Mouse (Mus musculus): Measurements from ENCODE around the gene A230050P20Rik. TPM values are rescaled to one million over a fixed set of nuclear protein-coding genes. Genes with fewer than 3 reads are reported as not detected.

A230050P20Rik gene
- polyA plus RNA-seq, 1 experiment from 2014 or later: 5.4 TPM

GRCm38 (mm10) chr9:20850179-20850578 lies 18.3 kb upstream of the A230050P20Rik start:
- no peak for ATAC-seq
- Histone ChIP-seq H3K4me1 (ENCODE audit: insufficient read depth) (no peaks in the 10 kb centered on the region), H3K9ac (replicated peaks) (no peak overlapping the region), H3K4me2 (ENCODE audit: low read depth, low read length) (no peak overlapping the region), H3K27ac (ENCODE audit: low read depth) (no peak overlapping the region), H3K9me3 (ENCODE audit: low read length) (no peaks in the 10 kb centered on the region), H3K27me3 (ENCODE audit: insufficient read depth, low read length) (no peaks in the 10 kb centered on the region), H3K4me3 (ENCODE audit: low read depth, low read length) (no peak overlapping the region), H3K36me3 (replicated peaks; ENCODE audit: insufficient read depth, low read length) (no peaks in the 10 kb centered on the region)
- TF ChIP-seq CTCF (IDR thresholded peaks at IDR 0.05; ENCODE audit: low read depth): no peak
- TF ChIP-seq EP300 (IDR thresholded peaks at IDR 0.05; ENCODE audit: low read depth): no peak
- no peak for DNase-seq
- WGBS (ENCODE audit: insufficient replicate concordance): 83% methylated on average over 2 of the region's 2 CpGs

DNA sequence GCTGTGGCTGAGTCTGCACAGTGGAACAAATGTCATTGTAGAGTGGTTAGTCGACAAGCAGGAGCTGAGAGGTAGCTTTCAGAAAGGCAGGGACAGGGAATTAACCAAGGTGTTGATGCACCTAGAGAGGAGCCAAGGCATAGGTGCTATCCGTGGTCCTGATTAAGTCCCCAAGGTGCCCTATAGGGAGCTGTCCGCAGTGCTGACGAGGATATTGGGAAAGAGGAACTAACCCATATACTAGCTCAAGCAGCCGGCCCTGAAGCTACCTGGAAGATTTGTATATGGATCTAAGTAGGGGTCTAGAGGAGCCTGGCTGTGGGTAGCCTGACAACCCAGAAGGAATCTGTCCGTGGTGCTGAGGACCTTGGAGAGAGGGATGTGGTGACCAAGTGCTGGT lies 11.3 kb upstream of the A230050P20Rik start:
- ATAC-seq: peak; percentile 67
- 7% methylated on average over 6 of the region's 6 CpGs for WGBS (ENCODE audit: insufficient replicate concordance)
- no peak overlapping the region for H3K4me3 ChIP-seq (ENCODE audit: low read depth, low read length)

GRCm38 (mm10) chr9:20859926-20860325 lies 8.5 kb upstream of the A230050P20Rik start:
- no peaks in the 10 kb centered on the region for H3K27me3 ChIP-seq (ENCODE audit: insufficient read depth, low read length)
- no peak for TF ChIP-seq EP300 (IDR thresholded peaks at IDR 0.05; ENCODE audit: low read depth)
- peak; percentile 21; the same call in 1 of the 2 replicates for TF ChIP-seq CTCF (IDR thresholded peaks at IDR 0.05; ENCODE audit: low read depth)
- no peak overlapping the region for H3K4me3 ChIP-seq (ENCODE audit: low read depth, low read length)
- no peaks in the 10 kb centered on the region for H3K4me1 ChIP-seq (ENCODE audit: insufficient read depth)
- DNase-seq: no peak
- no peak for ATAC-seq
- no peak overlapping the region for H3K27ac ChIP-seq (ENCODE audit: low read depth)
- H3K9ac ChIP-seq (replicated peaks): no peak overlapping the region
- 36% methylated on average over 6 of the region's 6 CpGs for WGBS (ENCODE audit: insufficient replicate concordance)
- no peaks in the 10 kb centered on the region for H3K36me3 ChIP-seq (replicated peaks; ENCODE audit: insufficient read depth, low read length)
- H3K9me3 ChIP-seq (ENCODE audit: low read length): no peaks in the 10 kb centered on the region
- H3K4me2 ChIP-seq (ENCODE audit: low read depth, low read length): no peak overlapping the region

More for the DNA sequence above, 11.3 kb upstream of the A230050P20Rik start:
- Histone ChIP-seq H3K36me3 (replicated peaks; ENCODE audit: insufficient read depth, low read length) (no peaks in the 10 kb centered on the region), H3K4me1 (ENCODE audit: insufficient read depth) (no peaks in the 10 kb centered on the region), H3K27ac (ENCODE audit: low read depth) (no peak overlapping the region), H3K9ac (replicated peaks) (no peak overlapping the region), H3K27me3 (ENCODE audit: insufficient read depth, low read length) (no peaks in the 10 kb centered on the region), H3K9me3 (ENCODE audit: low read length) (no peaks in the 10 kb centered on the region), H3K4me2 (ENCODE audit: low read depth, low read length) (no peak overlapping the region)
- peak; percentile 85 for DNase-seq
- TF ChIP-seq EP300 (IDR thresholded peaks at IDR 0.05; ENCODE audit: low read depth) (no peak), CTCF (IDR thresholded peaks at IDR 0.05; ENCODE audit: low read depth) (no peak)

DNA sequence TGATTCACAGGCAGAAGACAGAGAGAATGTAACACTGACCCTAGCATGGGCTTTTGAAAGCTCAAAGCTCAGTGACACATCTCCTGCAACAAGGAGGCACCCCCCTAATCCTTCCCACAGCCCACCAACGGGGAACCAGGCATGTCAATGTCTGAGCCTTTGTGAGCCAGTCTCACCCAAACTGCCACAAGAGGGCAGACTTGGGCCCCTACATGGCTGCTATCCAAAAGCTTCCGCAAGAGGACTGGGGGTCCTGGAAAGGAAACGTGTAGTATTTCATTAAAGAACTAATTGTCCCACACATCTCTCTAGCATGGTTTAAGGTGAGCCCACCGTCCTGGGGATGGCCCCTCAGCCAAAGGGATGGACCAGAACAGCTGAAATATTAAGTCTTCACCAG lies 6.6 kb upstream of the A230050P20Rik start:
- no peaks in the 10 kb centered on the region for H3K9me3 ChIP-seq (ENCODE audit: low read length)
- H3K27me3 ChIP-seq (ENCODE audit: insufficient read depth, low read length): no peaks in the 10 kb centered on the region
- H3K4me2 ChIP-seq (ENCODE audit: low read depth, low read length): no peak overlapping the region
- H3K27ac ChIP-seq (ENCODE audit: low read depth): 0 out of 2 replicates have a peak overlapping the region, but pooled peaks have one; percentile 4
- H3K4me1 ChIP-seq (ENCODE audit: insufficient read depth): no peaks in the 10 kb centered on the region
- DNase-seq (peak; percentile 58), ATAC-seq (no peak)
- no peaks in the 10 kb centered on the region for H3K36me3 ChIP-seq (replicated peaks; ENCODE audit: insufficient read depth, low read length)
- WGBS (ENCODE audit: insufficient replicate concordance): 13% methylated on average over 4 of the region's 4 CpGs
- no peak overlapping the region for H3K4me3 ChIP-seq (ENCODE audit: low read depth, low read length)
- H3K9ac ChIP-seq (replicated peaks): no peak overlapping the region
- no peak for TF ChIP-seq EP300 (IDR thresholded peaks at IDR 0.05; ENCODE audit: low read depth)
- peak; percentile 73 for TF ChIP-seq CTCF (IDR thresholded peaks at IDR 0.05; ENCODE audit: low read depth)

- no peak for TF ChIP-seq CTCF (IDR thresholded peaks at IDR 0.05; ENCODE audit: low read depth)
- no peak for TF ChIP-seq EP300 (IDR thresholded peaks at IDR 0.05; ENCODE audit: low read depth)
- ATAC-seq: peak; percentile 48; the same call in 1 of the 2 replicates
- H3K27me3 ChIP-seq (ENCODE audit: insufficient read depth, low read length): no peaks in the 10 kb centered on the region
- H3K9ac ChIP-seq (replicated peaks): no peak overlapping the region
- 31% methylated on average over 4 of the region's 4 CpGs for WGBS (ENCODE audit: insufficient replicate concordance)
- no peaks in the 10 kb centered on the region for H3K4me1 ChIP-seq (ENCODE audit: insufficient read depth)
- H3K9me3 ChIP-seq (ENCODE audit: low read length): no peaks in the 10 kb centered on the region
- DNase-seq: no peak
- no peak overlapping the region for H3K4me2 ChIP-seq (ENCODE audit: low read depth, low read length)
- H3K36me3 ChIP-seq (replicated peaks; ENCODE audit: insufficient read depth, low read length): no peaks in the 10 kb centered on the region
- 0 out of 2 replicates have a peak overlapping the region, but pooled peaks have one; percentile 4 for H3K27ac ChIP-seq (ENCODE audit: low read depth)
- H3K4me3 ChIP-seq (ENCODE audit: low read depth, low read length): no peak overlapping the region
Observed at GRCm38 (mm10) chr9:20862225-20862624, 6.2 kb upstream of the A230050P20Rik start.

GRCm38 (mm10) chr9:20866879-20867278 lies 1.6 kb upstream of the A230050P20Rik start:
- DNase-seq: no peak
- H3K36me3 ChIP-seq (replicated peaks; ENCODE audit: insufficient read depth, low read length): peaks cover 9% of the 10 kb centered on the region; the same call in 1 of the 2 replicates

More at GRCm38 (mm10) chr9:20866879-20867278, 1.6 kb upstream of the A230050P20Rik start:
- Histone ChIP-seq H3K9me3 (ENCODE audit: low read length) (no peaks in the 10 kb centered on the region), H3K27me3 (ENCODE audit: insufficient read depth, low read length) (no peaks in the 10 kb centered on the region), H3K27ac (ENCODE audit: low read depth) (peak overlapping the region; percentile 55; the same call in 1 of the 2 replicates), H3K4me1 (ENCODE audit: insufficient read depth) (0 out of 2 replicates have a peak, but pooled peaks cover 3% of the 10 kb centered on the region), H3K4me3 (ENCODE audit: low read depth, low read length) (no peak overlapping the region), H3K4me2 (ENCODE audit: low read depth, low read length) (no peak overlapping the region), H3K9ac (replicated peaks) (no peak overlapping the region)
- 0 out of 2 replicates have a peak, but pooled peaks have one; percentile 24 for ATAC-seq
- WGBS (ENCODE audit: insufficient replicate concordance): 59% methylated on average over 3 of the region's 3 CpGs
- TF ChIP-seq CTCF (IDR thresholded peaks at IDR 0.05; ENCODE audit: low read depth): no peak
- no peak for TF ChIP-seq EP300 (IDR thresholded peaks at IDR 0.05; ENCODE audit: low read depth)

All from liver, postnatal 0 days (tissue).